23 mouse cellular contexts compared by ENCODE assay signal in the genomic region with DNA sequence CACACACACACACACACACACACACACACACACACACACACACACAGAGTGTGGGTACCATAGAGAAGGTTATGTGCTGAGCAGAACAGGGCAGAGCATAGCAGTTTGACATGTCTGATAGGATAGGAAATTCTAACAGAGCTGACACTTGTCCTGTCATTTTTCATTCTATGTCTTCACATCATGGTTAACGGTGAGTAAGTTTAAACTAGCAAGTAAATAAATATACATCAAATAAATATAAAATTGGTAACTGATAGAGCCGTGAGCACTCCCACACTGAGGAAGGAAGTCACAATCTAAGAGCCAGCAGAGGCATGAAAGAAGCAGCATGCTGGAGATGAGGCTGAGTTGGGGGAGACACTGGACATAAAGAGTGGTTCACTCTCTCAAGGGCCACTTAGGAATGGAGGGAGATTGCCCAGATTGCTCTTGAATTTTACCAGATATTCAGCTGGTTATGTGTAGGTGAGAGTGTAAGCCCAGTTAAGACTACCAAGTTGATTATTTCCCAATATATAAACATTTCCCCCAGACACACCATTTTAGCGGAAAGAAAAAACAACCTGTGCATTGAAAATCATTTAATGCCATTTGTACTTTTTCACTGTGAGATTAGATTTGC. TPM values are rescaled to one million over a fixed set of nuclear protein-coding genes. Genes with fewer than 3 reads are reported as not detected.
"Had no signal": no experiment of that assay in that cellular context is flagged by ENCODE, and none has a peak within 500 bp of the region (broad histone marks: within the 10 kb centered on the region; RNA-seq: fewer than 3 reads in every experiment).

No protein-coding gene starts in this region.

- H3K9me3 ChIP-seq: neural tube, embryonic 15.5 days; stomach, embryonic 15.5 days had no signal

- DNase-seq: retina, postnatal 1 day; right cerebral cortex, adult 18-20 months; right cerebral cortex, postnatal 14 days; right cerebral cortex, postnatal 25 days; right cerebral cortex, postnatal 4 days; spleen, adult 18-20 months; thymus, adult 18-20 months; thymus, adult 2 months; thymus, postnatal 14 days; thymus, postnatal 25 days; thymus, postnatal 36 days; thymus, postnatal 4 days had no signal

- H3K9ac ChIP-seq: neural tube, embryonic 15.5 days; stomach, embryonic 15.5 days had no signal

- H3K27ac ChIP-seq: neural tube, embryonic 15.5 days; stomach, embryonic 15.5 days; stomach, postnatal 0 days had no signal

- H3K36me3 ChIP-seq: neural tube, embryonic 15.5 days; stomach, embryonic 15.5 days had no signal

- H3K4me2 ChIP-seq: neural tube, embryonic 15.5 days; stomach, embryonic 15.5 days had no signal

- H3K27me3 ChIP-seq: neural tube, embryonic 15.5 days; stomach, embryonic 15.5 days had no signal

- H3K4me3 ChIP-seq: neural tube, embryonic 15.5 days; stomach, embryonic 15.5 days had no signal

- H3K4me1 ChIP-seq: neural tube, embryonic 15.5 days; stomach, embryonic 15.5 days had no signal

RNA-seq across cellular contexts. Expression of a gene that starts 5.3 kb away (rescaled TPM):
- polyA plus RNA-seq: neural tube, embryonic 14.5 days; stomach, embryonic 14.5 days had no signal

RNA-seq across cellular contexts. Expression of a gene that starts 48.8 kb away (rescaled TPM):
- total RNA-seq: neutrophil, adult 5-6 weeks had no signal
- polyA plus RNA-seq: neural tube, embryonic 14.5 days; neural tube, embryonic 15.5 days; small intestine, adult 2 months; spleen, adult 2 months; stomach, embryonic 14.5 days; stomach, embryonic 15.5 days; stomach, embryonic 16.5 days; stomach, postnatal 0 days; thymus, adult 2 months; thymus, postnatal 0 days; urinary bladder, adult 2 months had no signal
